Mouse (Mus musculus) ES-Bruce4 (cell line): Measurements from ENCODE around the gene Atg13.

Source experiments
- CTCF ChIP-seq: IDR thresholded peaks from one replicate; pipeline ENCODE4 v1.8.1; 2011; ENCODE audit warnings: low read depth, low read length
- EP300 ChIP-seq: IDR thresholded peaks from 2 replicates; pipeline ENCODE4 v1.6.1; 2011; ENCODE audit warnings: low read depth, low read length; ENCODE audit not compliant: insufficient read depth
- POLR2A ChIP-seq: IDR thresholded peaks from one replicate; pipeline ENCODE4 v1.8.1; 2011; ENCODE audit warnings: low read length; ENCODE audit not compliant: insufficient read depth

DNA sequence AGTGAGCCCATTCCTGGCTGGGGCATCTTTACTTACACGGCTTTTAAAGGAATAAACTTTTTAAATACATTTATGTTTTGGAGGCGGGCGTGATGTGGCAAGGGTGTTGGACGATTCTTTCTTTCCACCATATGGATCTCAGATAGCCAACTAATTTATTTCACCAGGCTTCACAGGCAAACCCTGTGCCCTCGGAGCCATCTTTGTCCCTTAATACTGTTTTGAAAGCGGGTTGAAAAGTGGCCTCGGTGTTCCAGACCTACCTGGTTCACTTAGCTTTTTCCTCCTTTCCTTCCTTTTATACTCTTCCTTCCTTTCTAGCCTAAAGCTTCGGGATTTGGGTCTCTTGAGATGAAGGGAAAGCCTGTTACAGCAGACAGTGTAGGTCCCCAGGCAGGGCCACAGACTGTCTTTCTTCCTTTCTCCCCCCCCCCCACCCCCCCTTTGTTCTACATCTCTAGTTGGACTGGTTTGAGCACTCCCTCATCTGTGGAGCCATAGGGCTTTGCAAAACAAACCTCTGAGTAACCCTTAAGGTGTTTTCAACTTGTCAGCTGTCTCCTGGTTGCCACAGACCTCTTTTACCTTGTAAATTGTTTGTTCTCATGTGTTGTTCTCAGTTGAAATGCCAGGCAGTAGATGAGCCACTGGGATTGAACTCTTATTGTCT, 1.0 kb upstream of the Atg13 start:
- TF ChIP-seq EP300 (no peak), CTCF (no peak), POLR2A (no peak)
